Mouse (Mus musculus) heart, embryonic 14.5 days (tissue): Measurements from ENCODE around the gene Lsg1. TPM values are rescaled to one million over a fixed set of nuclear protein-coding genes. Genes with fewer than 3 reads are reported as not detected.
A peak's percentile ranks its signal among the peaks of the same experiment; 100 is the strongest.

Experiments used
- ATAC-seq: fragments of 200-750 bp; cut with Nextera tagmentation; 2 replicates; pipeline ENCODE4 v1.8.0; 2017; ENCODE audit warnings: low read depth, moderate TSS enrichment; ENCODE audit not compliant: insufficient number of reproducible peaks, insufficient read depth, low FRiP score
- H3K27ac ChIP-seq, 2 experiments: fragments of 200-500 bp in 1 of 2; fragments of 300-500 bp in 1 of 2; sonication (generic) in 1 of 2; replicated peaks in 1 of 2; 2 replicates each; pipeline ENCODE4 v1.5.1; 2012 to 2014; ENCODE audit warnings: low read depth in 2 of 2, low read length in 2 of 2, control low read depth in 1 of 2, mild to moderate bottlenecking in 1 of 2, mixed read lengths in 1 of 2; ENCODE audit not compliant: control insufficient read depth in 1 of 2, insufficient read depth in 1 of 2
- H3K27me3 ChIP-seq: fragments of 300-500 bp; sonication (generic); 2 replicates; pipeline ENCODE4 v1.6.1; 2014; ENCODE audit warnings: mild to moderate bottlenecking, low read length, control low read depth; ENCODE audit not compliant: control insufficient read depth, insufficient read depth
- H3K36me3 ChIP-seq: fragments of 300-500 bp; sonication (generic); 2 replicates; pipeline ENCODE4 v1.6.1; 2014; ENCODE audit warnings: mild to moderate bottlenecking, control low read depth, low read length, mixed read lengths; ENCODE audit not compliant: control insufficient read depth, insufficient read depth
- H3K4me1 ChIP-seq, 2 experiments: fragments of 200-500 bp in 1 of 2; fragments of 300-500 bp in 1 of 2; sonication (generic) in 1 of 2; 2 replicates each; pipeline ENCODE4 v1.6.1; 2012 to 2014; ENCODE audit warnings: low read length in 2 of 2, control low read depth in 1 of 2, mixed read lengths in 1 of 2; ENCODE audit not compliant: control insufficient read depth in 2 of 2, insufficient read depth in 2 of 2
- H3K4me2 ChIP-seq: fragments of 300-500 bp; sonication (generic); 2 replicates; pipeline ENCODE4 v1.6.1; 2014; ENCODE audit warnings: mild to moderate bottlenecking, low read length
- H3K4me3 ChIP-seq, 2 experiments: fragments of 200-500 bp in 1 of 2; fragments of 300-500 bp in 1 of 2; sonication (generic) in 1 of 2; 2 replicates each; pipeline ENCODE4 v1.5.1; 2012 to 2014; ENCODE audit warnings: low read length in 2 of 2, mild to moderate bottlenecking in 2 of 2, control low read depth in 1 of 2, low read depth in 1 of 2, moderate library complexity in 1 of 2; ENCODE audit not compliant: control insufficient read depth in 1 of 2, insufficient read depth in 1 of 2
- H3K9ac ChIP-seq: fragments of 300-500 bp; sonication (generic); 2 replicates; pipeline ENCODE4 v1.6.1; 2014; ENCODE audit warnings: mild to moderate bottlenecking, low read length
- H3K9me3 ChIP-seq: fragments of 300-500 bp; sonication (generic); 2 replicates; pipeline ENCODE4 v1.6.1; 2016; ENCODE audit warnings: low read length, control low read depth; ENCODE audit not compliant: control insufficient read depth
- WGBS: fragments of 180-500 bp; shearing (Covaris S2); extraction: QIAGEN DNeasy Blood & Tissue Kit; methylation state at CpG from one replicate; pipeline ENCODE4 v1.1.7; 2014; 5-methylcytosine and 5-hydroxymethylcytosine counted together
- polyA plus RNA-seq: library from polyadenylated mRNA; unstranded; fragments of >200 nt; fragmentation: Nextera tagmentation; extraction: Ambion mirVana; gene quantifications from 2 replicates; pipeline ENCODE4 v1.2.1, GENCODE M21; 2014

The Lsg1 gene
- polyA plus RNA-seq, 1 experiment from 2014 or later: 39.0 TPM

DNA sequence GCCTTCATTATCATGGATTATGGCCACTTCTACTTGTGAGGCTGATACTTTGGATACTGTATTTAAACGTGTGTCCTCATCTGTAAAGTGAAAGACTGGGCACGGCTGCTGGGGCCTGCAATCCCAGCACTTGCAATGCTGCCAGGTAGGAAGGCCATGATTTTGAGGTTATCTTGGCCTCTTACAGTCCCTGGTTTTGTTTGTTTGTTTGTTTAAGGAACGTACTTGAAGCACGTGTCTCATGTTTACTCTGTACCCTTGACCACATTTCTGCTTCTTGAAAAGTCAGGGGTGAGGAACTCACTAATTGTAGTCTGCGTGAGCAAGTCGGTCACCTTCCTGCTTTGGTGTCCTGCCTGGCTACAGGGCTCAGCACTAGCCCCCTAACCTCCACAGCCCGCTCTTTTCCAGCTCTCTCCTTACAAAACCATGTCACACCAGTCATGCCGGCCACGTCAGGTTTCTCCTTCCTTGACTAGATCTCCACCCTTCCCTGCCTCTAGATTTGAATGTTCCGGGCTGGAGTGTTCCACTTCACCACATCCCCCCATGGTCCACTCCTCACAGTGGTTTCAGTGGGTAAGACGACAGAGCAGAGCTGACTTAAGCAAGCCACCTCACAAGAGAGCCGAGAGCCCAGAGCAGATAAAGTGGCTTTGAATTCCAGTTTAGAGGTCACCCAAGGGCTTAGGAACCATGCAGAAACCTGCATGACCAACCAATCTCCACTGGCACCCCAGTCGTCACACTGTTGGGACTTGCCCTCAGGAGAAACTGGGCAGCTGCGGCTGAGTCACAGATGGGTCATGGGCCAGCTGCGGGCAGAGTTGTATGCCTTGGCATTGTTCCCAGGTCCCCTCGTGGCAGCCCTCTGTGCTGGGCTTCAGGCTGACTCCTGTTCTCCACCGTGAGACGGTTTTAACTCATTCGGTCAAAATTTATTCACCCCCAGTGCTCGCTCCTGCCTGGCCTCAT lies 74.1 kb downstream of the Lsg1 start:
- ATAC-seq: peak; percentile 23; the same call in 1 of the 2 replicates
- 40% methylated on average over 20 of the region's 20 CpGs for WGBS
- peak overlapping the region; percentile 57 to 77 for H3K27ac ChIP-seq

DNA sequence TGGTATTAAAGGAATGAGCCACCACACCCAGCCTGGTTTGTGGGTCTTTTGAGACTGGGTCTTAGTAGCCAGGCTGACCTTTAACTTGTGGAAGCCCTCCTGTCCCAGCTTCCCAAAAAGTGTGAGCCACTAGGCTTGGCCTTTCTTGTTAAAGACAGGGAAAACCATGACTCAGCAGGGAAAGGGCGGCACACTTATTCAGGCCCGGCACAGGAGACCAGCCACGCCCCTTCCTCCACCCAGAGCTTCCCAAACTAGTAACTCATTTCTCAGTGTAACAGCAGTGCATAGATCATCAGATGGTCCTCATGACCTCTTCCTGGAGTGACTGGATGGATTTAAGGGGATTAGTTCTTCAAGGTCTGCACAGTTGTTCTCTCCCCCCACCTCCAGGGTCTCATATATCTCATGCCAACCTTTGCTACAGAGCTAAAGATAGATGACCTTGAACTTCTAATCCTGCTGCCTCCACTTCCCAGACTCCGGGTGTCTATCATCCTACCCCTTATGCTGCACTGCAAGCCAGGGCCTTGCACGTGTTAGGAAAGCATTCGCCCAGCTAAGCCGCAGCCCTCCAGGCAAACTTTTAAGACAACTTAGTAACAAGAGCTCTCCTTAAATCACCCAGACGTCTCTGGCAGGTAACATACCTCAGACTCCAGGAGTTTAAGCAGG lies 74.9 kb downstream of the Lsg1 start:
- H3K4me3 ChIP-seq: no peak overlapping the region
- H3K9ac ChIP-seq: peak overlapping the region; percentile 32

More for the DNA sequence above, 74.1 kb downstream of the Lsg1 start:
- peaks cover 18% of the 10 kb centered on the region; the same call in 1 of the 2 replicates for H3K36me3 ChIP-seq
- peaks cover 34 to 46% of the 10 kb centered on the region in 2 experiments for H3K4me1 ChIP-seq
- peaks cover 3% of the 10 kb centered on the region for H3K9me3 ChIP-seq
- H3K27me3 ChIP-seq: peaks cover 7% of the 10 kb centered on the region
- H3K4me3 ChIP-seq: no peak overlapping the region
- peak overlapping the region; percentile 32 for H3K9ac ChIP-seq
- H3K4me2 ChIP-seq: peak overlapping the region; percentile 22; the same call in 1 of the 2 replicates

DNA sequence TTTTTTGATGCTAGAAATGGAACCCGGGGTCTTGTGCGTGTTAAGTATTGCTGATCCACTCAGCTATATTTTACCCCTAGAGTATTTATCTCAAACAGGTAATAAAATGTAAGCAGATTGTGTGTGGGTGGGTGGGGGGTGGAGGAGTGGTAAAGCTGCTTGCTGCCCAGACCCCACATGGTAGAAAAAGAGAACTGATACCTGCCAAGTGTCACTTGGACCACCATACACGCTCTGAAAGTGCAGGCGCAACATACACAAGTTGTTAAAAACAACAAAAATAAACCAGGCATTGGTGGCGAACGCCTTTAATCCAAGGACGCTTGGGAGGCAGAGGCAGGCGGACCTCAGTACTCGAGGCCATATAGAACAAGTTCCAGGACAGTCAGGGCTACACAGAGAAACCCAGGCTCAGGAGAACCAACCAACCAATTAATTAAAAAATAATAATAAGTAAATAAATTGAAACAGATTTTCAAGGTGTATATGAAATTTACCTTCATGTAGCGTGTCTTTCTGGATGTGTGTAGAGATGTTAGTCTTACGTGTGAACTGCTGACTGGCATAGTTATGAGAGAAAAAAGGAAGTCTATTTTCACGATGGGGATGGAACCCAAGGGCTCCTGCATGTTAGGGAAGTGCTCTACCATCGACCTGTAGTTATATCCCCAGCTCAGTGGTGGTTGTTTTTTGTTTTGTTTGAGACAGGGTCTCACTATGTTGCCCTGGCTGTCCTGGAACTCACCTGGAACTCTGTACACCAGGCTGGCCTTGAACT lies 75.6 kb downstream of the Lsg1 start:
- Histone ChIP-seq H3K9ac (peak overlapping the region; percentile 89), H3K27me3 (peaks cover 7% of the 10 kb centered on the region), H3K4me2 (peak overlapping the region; percentile 88), H3K36me3 (peaks cover 12% of the 10 kb centered on the region; the same call in 1 of the 2 replicates), H3K4me3 (peak overlapping the region in 1 of 2 experiments; percentile 67; a peak in 3 of 4 replicates), H3K4me1 (peaks cover 32 to 45% of the 10 kb centered on the region in 2 experiments), H3K27ac (peak overlapping the region; percentile 94 to 97), H3K9me3 (peaks cover 3% of the 10 kb centered on the region)
- no peak for ATAC-seq
- WGBS: 83% methylated on average over 13 of the region's 13 CpGs

More for the DNA sequence above, 74.9 kb downstream of the Lsg1 start:
- no peak for ATAC-seq
- Histone ChIP-seq H3K27me3 (peaks cover 7% of the 10 kb centered on the region), H3K27ac (peak overlapping the region; percentile 57 to 77), H3K9me3 (peaks cover 3% of the 10 kb centered on the region), H3K36me3 (peaks cover 18% of the 10 kb centered on the region; the same call in 1 of the 2 replicates), H3K4me1 (peaks cover 28 to 38% of the 10 kb centered on the region in 2 experiments), H3K4me2 (peak overlapping the region; percentile 22)
- 31% methylated on average over 8 of the region's 8 CpGs for WGBS

DNA sequence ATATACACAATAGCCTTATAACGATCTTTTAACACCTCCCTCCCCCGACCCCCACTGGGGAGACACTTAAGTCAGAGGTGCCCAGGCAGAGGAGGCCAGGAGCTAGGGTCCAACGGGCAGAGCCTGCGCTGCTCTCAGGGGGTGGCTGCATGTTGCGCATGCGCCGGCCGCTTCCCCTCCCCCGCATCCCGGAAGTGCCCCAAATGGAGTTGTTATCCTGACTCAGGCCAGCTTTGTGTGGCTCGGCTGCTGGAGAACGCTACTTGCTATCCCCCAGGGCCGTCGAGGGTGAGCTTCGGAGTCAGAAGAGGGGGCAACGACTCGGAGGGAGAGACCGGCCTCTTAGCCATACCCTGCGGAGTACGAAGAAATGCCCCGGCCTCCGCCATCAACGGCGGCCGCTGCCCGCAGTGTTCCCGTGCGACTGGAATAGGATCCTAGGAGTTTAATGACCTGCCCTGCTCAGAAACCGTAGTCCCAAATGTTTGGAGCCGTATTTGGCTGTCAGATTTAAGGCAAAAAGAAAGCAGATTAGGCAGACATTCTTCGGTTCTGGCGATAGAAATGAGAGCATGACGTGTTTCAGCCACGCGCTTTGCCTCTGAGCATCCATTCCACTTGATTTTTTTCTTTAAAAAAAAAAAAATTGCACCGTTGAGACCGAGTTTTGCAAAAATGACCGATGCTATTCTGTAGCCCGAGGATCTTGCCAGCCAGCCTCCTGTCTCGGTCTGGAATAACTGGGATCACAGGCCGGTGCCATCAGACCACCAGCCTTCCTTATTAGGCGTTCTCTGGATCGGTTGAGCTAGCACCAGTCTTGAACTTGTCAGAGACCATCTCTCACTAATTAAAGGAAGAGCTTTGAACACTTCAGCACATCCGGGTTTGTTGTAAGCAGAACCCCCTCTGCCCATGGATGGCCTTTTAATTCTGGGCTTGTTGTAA lies 76.6 kb downstream of the Lsg1 start:
- Histone ChIP-seq H3K36me3 (peaks cover 12% of the 10 kb centered on the region; the same call in 1 of the 2 replicates), H3K4me2 (peak overlapping the region; percentile 88), H3K4me3 (peak overlapping the region; percentile 63 to 67), H3K9me3 (peaks cover 3% of the 10 kb centered on the region), H3K9ac (peak overlapping the region; percentile 89), H3K27me3 (peaks cover 7% of the 10 kb centered on the region), H3K4me1 (peaks cover 32 to 48% of the 10 kb centered on the region in 2 experiments), H3K27ac (peak overlapping the region; percentile 94 to 97)
- 4% methylated on average over 44 of the region's 44 CpGs for WGBS
- ATAC-seq: peak; percentile 68

Other genes starting within 250 kb of the Lsg1 start
- 13.3 TPM in 2 replicates for gene Atp13a3, start 181.6 kb downstream of the Lsg1 start, polyA plus RNA-seq
- gene Tmem44, start 36.8 kb downstream of the Lsg1 start, polyA plus RNA-seq: 24.2 and 24.3 TPM in 2 replicates
- 6.4 and 8.5 TPM in 2 replicates for gene Fam43a, start 12.1 kb upstream of the Lsg1 start, polyA plus RNA-seq